Mouse (Mus musculus) urinary bladder, postnatal 36 days (tissue): ENCODE data around the gene Abcc6.
A peak's percentile ranks its signal among the peaks of the same experiment; 100 is the strongest.
"Not testable (repeated sequence)": the region's sequence is repeated elsewhere in the genome, so short reads cannot be mapped to it uniquely, and the experiment has no call there.

Experiments
- DNase-seq, 2 experiments: peaks; one replicate each; pipeline ENCODE4 v3.0.0; 2022; ENCODE audit warnings: low spot score in 2 of 2, mixed read lengths in 1 of 2

Gene Abcc6

DNA sequence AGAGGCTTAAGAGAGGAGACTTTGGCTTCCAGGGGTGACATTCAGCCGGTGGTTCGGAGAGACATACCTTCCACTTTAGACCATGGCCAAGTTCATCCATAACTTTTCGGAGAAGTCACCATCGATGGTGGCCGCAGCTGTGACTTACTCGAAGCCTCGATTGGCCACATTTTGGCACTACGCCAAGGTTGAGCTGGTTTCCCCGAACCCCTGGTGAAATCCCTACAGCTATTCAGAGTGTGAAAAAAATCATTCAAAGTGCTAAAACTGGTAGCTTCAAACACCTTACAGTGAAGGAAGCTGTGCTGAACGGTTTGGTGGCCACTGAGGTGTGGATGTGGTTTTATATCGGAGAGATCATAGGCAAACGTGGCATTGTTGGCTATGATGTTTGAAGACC, 96.3 kb downstream of the Abcc6 start:
- DNase-seq = not testable (repeated sequence)

- DNase-seq = no peak
These were observed 100.4 kb downstream of the Abcc6 start for GRCm38 (mm10) chr7:45929688-45930087.

- DNase-seq = no peak
These were observed 101.3 kb downstream of the Abcc6 start for GRCm38 (mm10) chr7:45928626-45929295.

DNA sequence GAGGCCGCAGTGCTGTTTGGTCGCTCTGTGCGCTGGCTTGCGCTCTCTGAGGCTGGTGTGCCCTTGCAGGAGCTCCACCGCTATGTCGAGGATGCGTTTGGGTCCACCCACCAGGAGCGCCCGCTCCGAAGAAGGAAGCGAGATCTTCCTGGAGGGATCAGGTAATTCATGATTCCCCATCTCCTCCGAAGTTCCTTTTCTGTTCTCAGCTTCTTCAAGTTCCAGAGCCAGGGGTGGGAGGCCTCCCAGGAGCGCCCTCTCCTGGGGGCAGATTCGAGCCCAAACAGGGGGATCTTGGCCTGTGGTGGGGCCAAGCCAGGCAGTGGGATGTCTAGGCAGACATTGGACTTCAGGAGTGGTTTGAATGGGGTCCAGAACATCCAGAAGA, 105.7 kb downstream of the Abcc6 start:
- DNase-seq = no peak

DNA sequence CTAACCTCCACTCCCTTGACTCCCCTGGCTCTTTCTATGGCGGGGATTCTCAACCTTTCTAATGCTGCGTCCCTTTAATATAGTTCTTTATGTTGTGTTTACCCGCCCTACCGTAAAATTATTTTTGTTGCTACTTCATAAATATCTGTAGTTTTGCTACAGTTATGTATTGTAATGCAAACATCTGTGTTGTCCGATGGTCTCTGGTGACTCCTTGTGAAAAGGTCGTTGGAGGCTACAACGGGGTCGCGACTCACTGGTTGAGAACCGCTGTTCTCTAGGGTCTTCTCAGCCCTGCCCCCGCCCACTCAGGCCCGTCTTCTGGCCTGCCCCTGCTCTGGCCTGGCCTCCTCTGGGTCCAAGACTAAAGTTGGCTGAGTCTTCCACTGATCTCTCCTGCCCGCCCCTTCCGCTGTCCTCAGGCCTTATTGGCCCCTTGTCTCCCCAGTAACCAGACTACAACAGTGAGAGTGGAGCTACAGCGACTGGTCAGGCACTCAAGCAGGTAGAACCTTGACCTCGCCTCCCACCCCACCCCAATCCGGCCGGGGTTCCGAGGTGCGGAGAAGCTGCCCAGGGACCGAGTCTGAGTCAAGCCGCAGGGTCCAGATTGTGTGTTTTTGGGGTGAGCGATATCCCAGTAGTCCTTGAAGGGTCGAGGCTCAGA, 106.2 kb downstream of the Abcc6 start, which contains the start of gene Ccdc114:
Gene Ccdc114 (plus strand): TSS at position 311 of the 667 bp plus-strand sequence.
- peak; percentile 49 to 79 for DNase-seq

- DNase-seq = peak; percentile 90 to 95
These were observed 107.0 kb downstream of the Abcc6 start for GRCm38 (mm10) chr7:45922928-45923761.

DNA sequence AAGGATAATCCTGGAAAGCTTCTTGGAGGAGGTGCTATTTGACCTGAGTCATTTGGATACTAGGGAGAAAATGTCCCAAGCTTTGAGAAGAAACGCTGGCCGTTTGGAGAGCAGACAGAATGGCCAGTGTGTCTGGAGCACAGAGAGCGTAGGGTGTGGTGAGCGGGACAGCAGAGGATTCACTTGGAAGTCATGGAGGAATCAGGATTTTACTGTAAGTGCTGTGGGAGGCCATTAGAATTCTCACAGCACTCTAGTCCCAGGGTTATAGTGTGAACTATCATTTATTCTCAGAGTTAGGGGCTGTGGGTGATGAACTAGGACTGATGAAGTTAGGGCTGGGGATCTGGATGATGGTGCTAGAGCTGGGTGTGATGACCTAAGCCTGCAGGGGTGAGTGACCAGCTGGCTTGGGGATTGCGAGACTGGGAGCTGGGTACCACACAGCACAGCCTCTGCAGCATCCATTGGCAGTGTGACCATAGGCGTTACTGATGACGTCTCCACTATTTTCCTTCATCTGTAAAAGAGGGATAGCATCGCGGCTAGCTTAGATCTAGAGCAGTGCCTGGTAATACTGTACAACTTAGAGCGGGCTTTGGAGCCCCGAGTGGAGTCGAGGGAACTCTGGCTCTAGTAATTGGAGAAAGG, 108.0 kb downstream of the Abcc6 start:
- DNase-seq = no peak

- DNase-seq = peak in 1 of 2 experiments; percentile 62
These were observed 108.9 kb downstream of the Abcc6 start, which contains the start of gene Emp3 for GRCm38 (mm10) chr7:45921242-45921621. TSS of gene Emp3 (minus strand) at chr7:45921404.

- DNase-seq = peak; percentile 51 to 55
These were observed 109.4 kb downstream of the Abcc6 start for GRCm38 (mm10) chr7:45920583-45921241.

- no peak for DNase-seq
These were observed 110.3 kb downstream of the Abcc6 start for GRCm38 (mm10) chr7:45919761-45920160.

GRCm38 (mm10) chr7:45919083-45919671, 110.9 kb downstream of the Abcc6 start:
- no peak for DNase-seq

DNA sequence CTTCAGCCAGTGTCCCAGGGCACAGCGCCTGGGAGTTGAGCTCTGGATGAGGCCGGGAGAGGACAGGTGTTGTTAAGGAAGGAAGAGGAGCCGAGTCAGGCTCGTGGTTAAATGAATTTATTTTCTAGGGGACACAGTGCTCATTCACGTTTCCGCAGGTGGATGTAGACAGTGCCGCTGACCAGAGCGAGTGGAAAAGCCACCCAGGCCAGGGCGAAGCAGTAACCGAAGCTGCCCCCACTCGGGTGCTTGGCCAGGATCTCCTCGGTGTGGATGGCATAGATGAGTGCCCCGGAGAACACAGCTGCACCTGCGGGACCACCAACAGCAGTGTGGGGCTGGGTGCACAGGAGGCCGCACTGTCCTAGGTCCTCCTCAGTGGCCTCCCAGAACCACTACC, 112.2 kb downstream of the Abcc6 start:
- no peak for DNase-seq
